Mouse (Mus musculus): ENCODE data around the gene Frs3.

Gene Frs3

DNA sequence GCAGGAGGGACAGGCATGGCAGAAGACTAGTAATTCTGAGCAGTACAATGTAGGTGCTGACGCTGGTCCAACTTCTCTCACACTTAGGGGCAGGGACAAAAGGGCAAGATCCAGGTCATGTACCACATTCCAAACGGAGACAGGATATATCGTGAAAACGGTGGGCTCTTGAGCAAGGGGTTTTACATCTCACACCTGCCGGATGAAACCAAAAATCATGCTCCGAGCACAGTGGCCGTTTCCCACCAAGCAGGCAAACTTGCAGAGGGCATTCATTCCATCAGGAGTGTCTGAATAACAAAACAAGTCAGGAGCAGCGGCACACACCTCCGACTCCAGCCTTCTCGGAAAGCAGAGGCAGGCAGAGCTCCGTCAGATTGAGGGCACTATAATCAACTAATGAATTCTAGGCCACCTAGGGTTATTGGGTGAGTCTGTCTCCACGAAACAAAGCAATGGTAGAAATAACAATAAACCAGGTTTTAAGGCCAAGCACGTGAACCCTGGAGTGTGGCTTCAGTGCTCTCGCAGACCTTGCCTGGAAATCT is 46.8 kb downstream of the Frs3 start:
- DNase-seq (ENCODE audit: low read depth, low spot score): no peak

DNA sequence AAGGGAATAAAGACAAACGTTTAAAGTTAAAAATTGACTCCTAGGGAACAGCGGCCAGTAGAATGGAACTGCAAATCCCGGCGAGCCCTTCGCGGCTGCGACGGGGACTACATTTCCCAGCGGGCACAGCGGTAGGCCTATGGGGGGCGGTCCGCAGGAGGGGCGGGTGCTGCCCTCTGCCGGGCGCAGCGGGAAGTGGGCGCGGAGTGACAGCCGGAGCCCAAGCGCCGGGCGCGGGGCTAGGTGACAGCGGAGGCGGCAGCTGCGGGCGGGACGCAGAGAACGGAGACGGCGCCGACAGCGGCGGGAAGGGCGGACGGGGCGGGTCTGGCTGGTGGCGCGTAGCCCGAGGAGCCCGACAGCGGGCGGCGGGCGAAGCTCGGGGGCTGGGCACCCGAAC is 48.0 kb downstream of the Frs3 start, which contains the start of gene Tfeb:
Tfeb (plus strand) TSS at position 175 of the 400 bp plus-strand sequence.
- DNase-seq (ENCODE audit: low read depth, low spot score): peak; percentile 89

GRCm38 (mm10) chr17:47737271-47738065 is 48.6 kb downstream of the Frs3 start:
- DNase-seq (ENCODE audit: low read depth, low spot score): peak; percentile 76

DNA sequence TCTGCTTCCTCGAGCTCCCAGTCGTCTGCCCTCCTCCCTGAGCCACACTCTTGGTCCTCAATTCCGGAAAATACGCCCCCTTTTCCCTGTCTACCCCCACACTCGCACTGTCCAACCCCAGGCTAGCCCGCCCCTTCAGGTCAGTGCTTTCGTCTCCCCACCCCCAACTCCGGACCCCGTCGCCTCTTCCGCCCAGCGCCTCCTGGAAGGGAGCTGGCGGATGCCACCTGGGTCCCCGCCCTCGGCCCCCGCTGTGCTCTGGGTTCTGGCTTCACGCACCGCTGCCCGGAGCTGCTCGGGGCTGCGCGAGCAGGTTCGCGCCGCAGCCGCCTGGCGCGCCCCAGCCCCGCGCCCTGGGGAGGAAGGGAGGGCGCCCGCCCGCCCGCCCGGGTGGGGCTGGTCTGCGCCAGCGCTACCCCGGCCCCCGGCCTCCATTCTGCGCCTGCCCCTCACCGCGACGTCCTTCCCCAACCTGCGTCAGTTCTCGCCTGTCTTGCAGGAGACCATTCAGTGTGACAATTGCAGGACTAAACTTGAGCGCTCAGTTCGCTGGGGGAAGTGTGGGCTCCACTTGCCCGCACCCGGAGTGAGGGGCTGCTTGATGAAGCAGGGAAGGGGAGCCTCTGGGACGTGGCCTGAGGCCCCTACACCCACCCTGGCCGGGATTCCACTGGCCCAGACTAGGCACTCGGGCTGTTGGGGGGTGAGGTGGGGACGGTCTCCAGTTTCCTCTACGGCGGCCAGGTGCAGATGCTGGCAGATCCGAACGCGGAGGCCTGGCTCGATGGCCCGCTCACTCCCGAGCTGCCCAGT is 49.4 kb downstream of the Frs3 start:
- DNase-seq (ENCODE audit: low read depth, low spot score): no peak

- no peak for DNase-seq (ENCODE audit: low read depth, low spot score)
Observed at GRCm38 (mm10) chr17:47738879-47739798, 50.3 kb downstream of the Frs3 start.

DNA sequence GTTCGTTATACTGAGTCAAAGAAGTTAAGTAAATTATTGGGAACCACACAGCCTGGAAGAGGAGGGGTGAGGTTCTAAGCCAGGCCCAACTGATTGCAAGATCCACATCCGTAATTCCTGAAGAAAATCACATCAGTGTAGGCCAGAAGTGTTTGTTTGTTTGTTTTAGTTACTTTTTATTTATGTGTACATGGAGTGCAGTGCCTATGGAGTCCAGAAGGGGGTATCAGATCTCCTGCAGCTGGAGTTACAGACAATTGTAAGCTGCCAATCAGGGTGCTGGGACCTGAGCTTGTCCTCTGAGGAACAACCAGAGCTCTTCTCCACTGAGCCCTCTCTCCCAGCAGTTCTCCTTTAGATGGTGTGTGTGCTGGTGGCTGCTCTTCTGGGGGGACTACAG is 51.4 kb downstream of the Frs3 start:
- DNase-seq (ENCODE audit: low read depth, low spot score): peak; percentile 15

DNA sequence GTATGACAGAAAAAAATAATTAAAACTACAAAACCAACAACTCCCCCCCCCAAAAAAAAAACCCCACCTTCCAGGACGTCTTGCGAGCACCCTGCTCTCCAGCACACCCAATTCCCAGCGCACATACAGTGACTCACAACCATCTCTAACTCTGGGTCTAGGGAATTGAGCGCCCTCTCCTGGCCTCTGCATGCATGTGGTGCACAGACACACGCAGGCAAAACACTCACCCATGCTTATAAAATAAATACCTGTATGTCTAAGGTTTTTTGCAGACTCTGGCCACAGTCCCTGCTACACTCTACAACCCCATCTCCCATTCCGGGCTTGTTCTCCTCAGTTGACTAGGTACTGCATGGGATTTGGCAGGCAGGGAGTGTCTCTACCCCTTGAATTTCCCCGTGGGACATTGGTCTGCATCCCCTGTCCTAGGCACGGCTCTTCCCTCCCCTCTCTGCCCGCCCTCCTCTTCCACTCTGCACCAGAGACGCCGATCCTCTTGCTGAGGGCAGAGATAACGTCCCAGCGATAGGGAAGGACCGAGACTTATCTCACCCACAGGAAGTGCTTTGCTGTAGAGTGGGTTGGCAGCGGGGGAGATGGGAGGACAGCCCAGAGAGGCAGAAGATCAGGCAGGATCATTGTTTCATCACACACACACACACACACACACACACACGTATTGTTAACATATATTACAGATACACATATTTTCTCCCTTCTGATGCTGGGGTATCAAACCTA is 54.3 kb downstream of the Frs3 start:
- DNase-seq (ENCODE audit: low read depth, low spot score): peak; percentile 24

GRCm38 (mm10) chr17:47744086-47744485 is 55.3 kb downstream of the Frs3 start:
- no peak for DNase-seq (ENCODE audit: low read depth, low spot score)

DNA sequence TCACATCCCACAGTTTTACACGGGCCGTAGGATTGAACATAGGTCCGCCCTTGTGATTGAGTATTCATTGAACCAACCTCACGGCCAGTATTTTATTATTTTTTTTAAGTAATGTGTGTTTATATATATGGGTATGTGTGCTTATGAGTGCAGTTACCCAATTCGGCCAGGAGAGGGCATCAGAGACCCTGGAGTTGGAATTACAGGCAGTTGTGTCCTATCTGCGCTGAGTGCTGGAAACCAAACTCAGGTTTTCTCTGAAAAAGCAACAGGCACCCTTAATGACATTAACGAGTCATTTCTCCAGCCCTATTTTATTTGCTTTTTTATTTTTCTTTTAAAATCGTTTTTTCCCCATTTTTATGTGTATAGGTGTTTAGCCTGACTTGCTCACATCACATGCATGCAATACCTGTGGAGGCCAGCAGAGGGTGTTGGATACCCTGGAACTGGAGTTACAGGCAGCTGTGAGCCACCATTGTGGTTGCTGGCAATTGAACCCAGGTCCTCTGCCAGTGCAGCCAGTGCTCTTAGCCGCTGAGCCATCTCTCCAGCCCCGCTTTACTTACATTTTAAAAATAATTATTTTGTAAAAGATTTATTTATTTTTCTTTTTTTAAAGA is 56.0 kb downstream of the Frs3 start:
- DNase-seq (ENCODE audit: low read depth, low spot score): peak; percentile 41

DNA sequence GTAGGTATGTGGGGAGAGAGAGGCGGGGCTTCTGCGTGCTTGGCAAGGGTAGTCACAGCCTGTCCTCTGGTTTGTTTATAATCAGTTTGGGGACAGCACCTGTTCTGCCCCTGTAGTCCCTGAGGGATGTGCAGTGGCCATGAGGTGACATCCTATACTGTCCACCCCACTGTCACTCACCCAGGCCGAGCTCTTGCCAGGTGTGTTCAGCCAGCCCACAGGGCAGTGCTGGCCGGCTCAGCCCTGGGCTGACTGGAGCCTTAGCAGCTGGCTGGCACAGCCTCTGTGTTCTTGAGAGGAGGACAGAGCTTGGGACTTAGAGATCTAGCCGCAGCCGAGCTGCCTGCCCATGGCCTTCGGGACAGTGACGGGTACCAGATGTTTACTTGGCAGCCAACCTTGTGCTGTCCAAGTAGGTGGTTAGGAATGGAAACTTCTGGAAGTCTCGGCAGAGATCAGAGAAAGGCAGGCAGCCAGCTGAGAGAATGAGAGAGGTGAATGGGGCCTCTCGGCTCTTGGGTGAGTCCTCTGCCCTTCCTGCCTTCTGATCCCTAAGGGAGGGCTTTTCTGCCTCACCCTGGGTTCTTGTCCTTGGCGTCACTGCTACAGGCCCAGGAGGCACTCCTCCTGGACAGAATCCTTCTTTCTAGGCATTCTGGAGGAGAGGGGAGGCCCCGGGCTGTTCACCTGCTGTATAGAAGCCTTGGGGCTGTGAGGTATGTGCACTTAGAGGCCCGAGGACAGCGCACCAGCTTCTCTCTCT is 60.1 kb downstream of the Frs3 start:
- no peak for DNase-seq (ENCODE audit: low read depth, low spot score)

GRCm38 (mm10) chr17:47749626-47750025 is 60.8 kb downstream of the Frs3 start:
- no peak for DNase-seq (ENCODE audit: low read depth, low spot score)

GRCm38 (mm10) chr17:47750101-47750500 is 61.3 kb downstream of the Frs3 start:
- DNase-seq (ENCODE audit: low read depth, low spot score): no peak

- DNase-seq (ENCODE audit: low read depth, low spot score): no peak
Observed at GRCm38 (mm10) chr17:47751811-47752210, 63.0 kb downstream of the Frs3 start.

DNA sequence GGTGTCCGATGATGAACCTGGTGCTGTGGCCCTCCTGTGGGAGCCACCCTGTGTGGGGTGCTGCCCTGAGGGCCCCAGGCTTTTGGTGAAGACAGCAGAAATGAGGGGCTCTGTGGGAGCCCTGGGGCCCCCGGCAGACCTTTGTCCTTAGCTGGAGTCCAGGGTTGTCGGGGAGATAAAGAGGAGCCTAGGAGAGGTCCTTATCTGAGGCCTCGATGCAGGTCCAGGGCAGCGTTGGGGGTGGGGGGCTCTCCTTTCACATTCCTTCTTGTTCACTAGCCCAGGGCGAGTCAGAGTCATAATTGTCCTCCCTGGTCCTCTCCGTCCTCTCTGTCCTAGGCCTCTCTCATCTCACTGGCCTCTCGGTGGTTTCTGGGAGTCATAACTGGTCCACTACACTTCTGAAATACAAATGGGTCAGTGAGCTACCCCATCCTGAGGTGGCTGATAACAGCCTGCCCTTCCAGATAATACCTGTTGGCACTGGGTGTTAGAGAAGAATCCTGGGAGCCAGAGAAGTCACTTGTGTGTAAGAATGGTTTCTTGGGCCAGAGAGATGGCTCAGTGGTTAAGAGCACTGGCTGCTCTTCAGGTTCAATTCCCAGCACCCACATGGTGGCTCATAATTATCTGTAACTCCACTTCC is 64.4 kb downstream of the Frs3 start:
- no peak for DNase-seq (ENCODE audit: low read depth, low spot score)

Data from 3T3-L1 (cell line).